Comparison of ENCODE assay signal across 8 mouse cellular contexts in the genomic region with DNA sequence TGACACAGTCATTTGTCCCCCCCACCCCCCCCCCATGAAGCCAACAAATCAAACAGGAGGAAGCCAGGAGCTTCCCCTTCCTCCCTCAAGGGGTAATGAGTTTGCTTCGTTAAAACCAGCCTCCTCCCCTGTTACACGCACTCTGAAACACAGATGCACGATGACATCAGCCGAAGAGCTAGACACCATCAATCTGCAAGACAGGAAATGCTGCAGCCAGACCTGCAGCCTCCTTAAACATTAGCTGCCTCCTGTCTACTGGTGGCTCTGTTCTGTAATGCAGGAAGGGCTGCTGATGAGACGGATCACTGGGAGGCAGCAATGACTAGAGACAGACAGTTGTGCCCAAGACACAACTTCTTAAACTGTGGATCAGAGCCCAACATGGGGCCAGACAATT.
DNase-seq lines count a peak whose midpoint lies in the region; ATAC-seq and TF ChIP-seq lines count a peak whose summit lies in the region.

No protein-coding gene starts in this region.

- no peak overlapping the region for H3K4me2 ChIP-seq in liver, embryonic 12.5 days
- H3K4me2 ChIP-seq in forebrain, postnatal 0 days (ENCODE audit: low read depth), result no peak overlapping the region

- H3K27me3 ChIP-seq in liver, embryonic 12.5 days (replicated peaks), result no peaks in the 10 kb centered on the region
- H3K27me3 ChIP-seq in forebrain, postnatal 0 days (ENCODE audit: insufficient read depth, low read length), result no peaks in the 10 kb centered on the region

- H3K27ac ChIP-seq in liver, embryonic 12.5 days, result no peak overlapping the region
- H3K27ac ChIP-seq in forebrain, postnatal 0 days (ENCODE audit: low read depth, low read length), result no peak overlapping the region

- no peak overlapping the region for H3K9ac ChIP-seq in liver, embryonic 12.5 days
- no peak overlapping the region for H3K9ac ChIP-seq in forebrain, postnatal 0 days

- H3K9me3 ChIP-seq in liver, embryonic 12.5 days (replicated peaks), result no peaks in the 10 kb centered on the region
- H3K9me3 ChIP-seq in forebrain, postnatal 0 days (ENCODE audit: low read length), result no peaks in the 10 kb centered on the region

- no peak; the same call in 1 of the 2 replicates for TF ChIP-seq CTCF in forebrain, postnatal 0 days (IDR thresholded peaks at IDR 0.05; ENCODE audit: low read depth)

- 18% methylated on average over 5 of the region's 5 CpGs for WGBS in liver, embryonic 12.5 days (ENCODE audit: insufficient replicate concordance)
- WGBS in forebrain, postnatal 0 days, result 35% methylated on average over 5 of the region's 5 CpGs

- ATAC-seq in liver, embryonic 12.5 days, result no peak
- peak; percentile 62 for ATAC-seq in forebrain, postnatal 0 days
- peak; percentile 56; the same call in 1 of the 2 replicates for ATAC-seq in neutrophil, adult 5-6 weeks (ENCODE audit: extremely low read depth, insufficient number of reproducible peaks, low FRiP score, poor library complexity, severe bottlenecking)

- H3K36me3 ChIP-seq in liver, embryonic 12.5 days, result peaks cover 3% of the 10 kb centered on the region; the same call in 1 of the 2 replicates
- H3K36me3 ChIP-seq in forebrain, postnatal 0 days (ENCODE audit: insufficient read depth), result no peaks in the 10 kb centered on the region

- H3K4me1 ChIP-seq in liver, embryonic 12.5 days, result peaks cover 19% of the 10 kb centered on the region
- H3K4me1 ChIP-seq in forebrain, postnatal 0 days (ENCODE audit: insufficient read depth), result peaks cover 7% of the 10 kb centered on the region; the same call in 1 of the 2 replicates

- peak; percentile 19 for DNase-seq in liver
- peak; percentile 27 for DNase-seq in forebrain, postnatal 0 days
- DNase-seq in kidney, postnatal 4 days, result peak; percentile 30 to 54
- DNase-seq in frontal cortex, postnatal 25 days (ENCODE audit: low spot score in 2 of 2), result no peak
- DNase-seq in right cerebral cortex, postnatal 10 days (ENCODE audit: low spot score in 2 of 2), result no peak
- no peak for DNase-seq in cerebellum, adult 18-20 months

- no peak overlapping the region for H3K4me3 ChIP-seq in liver, embryonic 12.5 days
- H3K4me3 ChIP-seq in forebrain, postnatal 0 days (ENCODE audit: low read depth, low read length), result no peak overlapping the region

Comparison
In these comparisons a context has a peak if more than half of its experiments do, and no peak if none do; other contexts are left out.
1. DNase-seq: peak in liver (single experiment), forebrain, postnatal 0 days (single experiment) and kidney, postnatal 4 days (2 of 2); none in frontal cortex, postnatal 25 days (0 of 2), right cerebral cortex, postnatal 10 days (0 of 2) and cerebellum, adult 18-20 months (0 of 2).